Comparison of ENCODE assay signal across 9 mouse cellular contexts in the genomic region with DNA sequence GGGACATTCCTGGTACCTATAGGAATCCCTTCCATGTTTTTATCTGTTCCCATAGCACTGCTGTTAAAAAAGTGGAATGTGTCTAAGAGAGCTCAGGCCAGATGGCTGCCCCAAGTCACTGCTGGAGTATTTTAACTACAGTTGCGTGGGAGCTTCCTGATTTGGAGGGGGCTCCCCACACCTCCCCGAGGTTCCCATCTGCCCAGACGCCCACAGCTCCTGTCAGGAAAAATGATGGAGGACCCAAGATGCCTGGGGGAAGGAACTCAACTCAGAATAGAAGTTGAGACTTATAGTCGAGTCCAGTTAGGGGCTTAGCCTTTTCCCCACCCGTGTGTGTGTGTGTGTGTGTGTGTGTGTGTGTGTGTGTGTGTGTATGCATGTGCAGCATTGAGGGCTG. TPM values are rescaled to one million over a fixed set of nuclear protein-coding genes. Genes with fewer than 3 reads are reported as not detected.
A peak's percentile ranks its signal among the peaks of the same experiment; 100 is the strongest.
DNase-seq lines count a peak whose midpoint lies in the region; ATAC-seq and TF ChIP-seq lines count a peak whose summit lies in the region.
"Had no signal": no experiment of that assay in that cellular context is flagged by ENCODE, and none has a peak within 500 bp of the region (broad histone marks: within the 10 kb centered on the region; RNA-seq: fewer than 3 reads in every experiment).

No protein-coding gene starts in this region.

- H3K9me3 ChIP-seq in intestine, embryonic 15.5 days, result no peaks in the 10 kb centered on the region

- peak overlapping the region; percentile 74 for H3K27ac ChIP-seq in left cerebral cortex, adult 2 months
- H3K27ac ChIP-seq in intestine, embryonic 15.5 days, result peak overlapping the region; percentile 77
- H3K27ac ChIP-seq in thymus, adult 2 months (ENCODE audit: control insufficient read depth, insufficient read depth, low read length), result no peak overlapping the region

- TF ChIP-seq CTCF in left cerebral cortex, adult 2 months (IDR thresholded peaks at IDR 0.05), result no peak
- TF ChIP-seq CTCF in thymus, adult 2 months (IDR thresholded peaks at IDR 0.05; ENCODE audit: borderline replicate concordance, control insufficient read depth, extremely low read depth, insufficient read depth, low read length, poor library complexity), result no peak

- peak; percentile 68 for DNase-seq in heart, adult 11 months
- no peak for DNase-seq in heart, adult 9 months (ENCODE audit: low spot score in 2 of 2)
- DNase-seq in left cerebral cortex, adult 2 months (ENCODE audit: extremely low spot score in 1 of 2, low spot score in 2 of 2), result peak; percentile 70 to 73
- no peak for DNase-seq in left cerebral cortex, postnatal 4 days
- DNase-seq in right cerebral cortex, adult 2 months (ENCODE audit: low spot score in 2 of 2), result peak; percentile 83 to 84
- DNase-seq in cerebellum, adult 9-11 months, result no peak
- no peak for DNase-seq in thymus, adult 2 months
- DNase-seq: kidney, adult 11 months had no signal

- no peak overlapping the region for H3K4me3 ChIP-seq in left cerebral cortex, adult 2 months
- H3K4me3 ChIP-seq in intestine, embryonic 15.5 days (replicated peaks), result no peak overlapping the region
- H3K4me3 ChIP-seq in thymus, adult 2 months (ENCODE audit: control insufficient read depth, insufficient read depth, low read length), result no peak overlapping the region

- H3K36me3 ChIP-seq in intestine, embryonic 15.5 days, result no peaks in the 10 kb centered on the region
- no peaks in the 10 kb centered on the region for H3K36me3 ChIP-seq in thymus, adult 2 months (ENCODE audit: control insufficient read depth, insufficient read depth, low read length)

- intact Hi-C loops in left cerebral cortex, adult 2 months (cut with DNase I), result no loop called here
- intact Hi-C loops in left cerebral cortex, postnatal 4 days (cut with DNase I), result no loop called here

- TF ChIP-seq POLR2A in thymus, adult 2 months (IDR thresholded peaks at IDR 0.05; ENCODE audit: control insufficient read depth, extremely low read depth, insufficient read depth, low read length, poor library complexity), result no peak

- peaks cover 52% of the 10 kb centered on the region for H3K4me1 ChIP-seq in intestine, embryonic 15.5 days (replicated peaks)
- H3K4me1 ChIP-seq in thymus, adult 2 months (replicated peaks; ENCODE audit: control insufficient read depth, insufficient read depth, low read length), result peaks cover 32% of the 10 kb centered on the region

- ATAC-seq in intestine, embryonic 15.5 days, result no peak

- H3K27me3 ChIP-seq in intestine, embryonic 15.5 days (replicated peaks), result no peaks in the 10 kb centered on the region
- H3K27me3 ChIP-seq in thymus, adult 2 months (ENCODE audit: control insufficient read depth, insufficient read depth, low read length), result no peaks in the 10 kb centered on the region

- WGBS in intestine, embryonic 15.5 days, result 23% methylated on average over 5 of the region's 5 CpGs
- 46% methylated on average over 5 of the region's 5 CpGs for WGBS in thymus, adult 2 months

- H3K4me2 ChIP-seq in intestine, embryonic 15.5 days (replicated peaks), result no peak overlapping the region

- no peak overlapping the region for H3K9ac ChIP-seq in intestine, embryonic 15.5 days

RNA-seq across cellular contexts. Expression of gene Kif21b, which starts 2.8 kb away (rescaled TPM):
- 10 to 100 TPM; 67.3 to 74.2 TPM for total RNA-seq in left cerebral cortex, adult 2 months (2021)
- 100 to 1,000 TPM; 320 to 326 TPM for total RNA-seq in left cerebral cortex, postnatal 4 days (2021)
- 4.1 and 5.9 TPM in 2 replicates for polyA plus RNA-seq in intestine, embryonic 15.5 days (2015; fragmentation: Nextera tagmentation; extraction: Ambion mirVana)
- polyA plus RNA-seq in thymus, adult 2 months (2012; rRNA removed), result 224 and 247 TPM in 2 replicates

Comparison
In these comparisons a context has a peak if more than half of its experiments do, and no peak if none do; other contexts are left out.
1. DNase-seq: peak in heart, adult 11 months (single experiment), left cerebral cortex, adult 2 months (2 of 2) and right cerebral cortex, adult 2 months (2 of 2); none in heart, adult 9 months (0 of 2), left cerebral cortex, postnatal 4 days (single experiment), cerebellum, adult 9-11 months (single experiment) and thymus, adult 2 months (single experiment).
2. RNA of gene Kif21b, which starts 2.8 kb away (total RNA-seq): 320 to 326 TPM in left cerebral cortex, postnatal 4 days; 67.3 to 74.2 TPM in left cerebral cortex, adult 2 months; every median in the first group is over 4 times any median in the second.